In the genomic region with DNA sequence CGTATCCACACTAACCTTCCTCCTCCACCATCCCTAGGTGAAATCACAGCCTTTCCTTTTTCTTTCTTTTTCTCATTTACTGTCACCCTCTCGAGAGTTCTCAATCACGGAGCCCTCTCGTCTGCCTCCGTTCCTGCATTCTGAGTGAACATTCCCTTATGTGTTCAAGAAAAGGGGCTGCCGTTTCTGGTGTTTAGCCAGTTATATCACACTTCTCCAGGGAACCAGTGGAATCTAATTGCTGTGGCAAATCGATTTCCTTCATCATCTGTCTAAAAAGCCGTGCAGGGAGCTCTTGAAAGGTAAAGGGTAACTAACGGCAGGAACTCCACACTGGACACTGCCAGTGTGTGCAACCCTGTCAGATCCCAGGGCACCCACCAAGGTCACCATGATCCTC, we compare ENCODE assay signal across 24 mouse cellular contexts. TPM values are rescaled to one million over a fixed set of nuclear protein-coding genes. Genes with fewer than 3 reads are reported as not detected.
DNase-seq lines count a peak whose midpoint lies in the region; ATAC-seq and TF ChIP-seq lines count a peak whose summit lies in the region.
"Had no signal": no experiment of that assay in that cellular context is flagged by ENCODE, and none has a peak within 500 bp of the region (broad histone marks: within the 10 kb centered on the region; RNA-seq: fewer than 3 reads in every experiment).

No protein-coding gene starts in this region.

- peaks cover 8% of the 10 kb centered on the region for H3K4me1 ChIP-seq in midbrain, embryonic 12.5 days
- peaks cover 6% of the 10 kb centered on the region; the same call in 1 of the 2 replicates for H3K4me1 ChIP-seq in midbrain, embryonic 11.5 days (ENCODE audit: control insufficient read depth, insufficient read depth, low read length)
- H3K4me1 ChIP-seq in hindbrain, embryonic 14.5 days (replicated peaks; ENCODE audit: control insufficient read depth, insufficient read depth, low read length): peaks cover 12% of the 10 kb centered on the region
- no peaks in the 10 kb centered on the region for H3K4me1 ChIP-seq in midbrain, postnatal 0 days (ENCODE audit: insufficient read depth, low read length)
- H3K4me1 ChIP-seq: embryonic facial prominence, embryonic 12.5 days; heart, embryonic 15.5 days; limb, embryonic 13.5 days; liver, embryonic 15.5 days; stomach, embryonic 15.5 days had no signal

- no peaks in the 10 kb centered on the region for H3K27me3 ChIP-seq in midbrain, embryonic 12.5 days
- H3K27me3 ChIP-seq in midbrain, embryonic 11.5 days (ENCODE audit: control insufficient read depth, insufficient read depth, low read length): no peaks in the 10 kb centered on the region
- no peaks in the 10 kb centered on the region for H3K27me3 ChIP-seq in hindbrain, embryonic 14.5 days (ENCODE audit: control insufficient read depth, insufficient read depth, low read length)
- no peaks in the 10 kb centered on the region for H3K27me3 ChIP-seq in midbrain, postnatal 0 days (ENCODE audit: insufficient read depth, low read length)
- H3K27me3 ChIP-seq: embryonic facial prominence, embryonic 12.5 days; heart, embryonic 15.5 days; limb, embryonic 13.5 days; stomach, embryonic 15.5 days had no signal

- no peak overlapping the region for H3K4me2 ChIP-seq in midbrain, embryonic 12.5 days (replicated peaks)
- H3K4me2 ChIP-seq in midbrain, embryonic 11.5 days: no peak overlapping the region
- H3K4me2 ChIP-seq in hindbrain, embryonic 14.5 days (replicated peaks): peak overlapping the region; percentile 24
- H3K4me2 ChIP-seq in midbrain, postnatal 0 days (ENCODE audit: low read depth, low read length, poor library complexity, severe bottlenecking): no peak overlapping the region
- H3K4me2 ChIP-seq: embryonic facial prominence, embryonic 12.5 days; heart, embryonic 15.5 days; limb, embryonic 13.5 days; liver, embryonic 15.5 days; stomach, embryonic 15.5 days had no signal

- no peak overlapping the region for H3K4me3 ChIP-seq in midbrain, embryonic 12.5 days
- no peak overlapping the region for H3K4me3 ChIP-seq in midbrain, embryonic 11.5 days (ENCODE audit: low read depth, low read length)
- H3K4me3 ChIP-seq in hindbrain, embryonic 14.5 days (replicated peaks; ENCODE audit: low read length): no peak overlapping the region
- no peak overlapping the region for H3K4me3 ChIP-seq in midbrain, postnatal 0 days (ENCODE audit: low read depth, low read length)
- H3K4me3 ChIP-seq: embryonic facial prominence, embryonic 12.5 days; gastrocnemius, adult 2 months; heart, embryonic 15.5 days; limb, embryonic 13.5 days; liver, embryonic 15.5 days; stomach, embryonic 15.5 days had no signal

- peak; percentile 24 for DNase-seq in embryo, embryonic 11 days
- no peak for DNase-seq in embryo, embryonic 10 days (ENCODE audit: low spot score)
- DNase-seq in midbrain, embryonic 11.5 days (ENCODE audit: low spot score, missing footprints): no peak
- DNase-seq in hindbrain, embryonic 14.5 days (ENCODE audit: low spot score): peak; percentile 47
- DNase-seq in midbrain, postnatal 0 days (ENCODE audit: low spot score): peak; percentile 47
- DNase-seq in thymus, postnatal 0 days (ENCODE audit: low spot score): no peak
- DNase-seq: adrenal gland, postnatal 14 days; cerebellum, adult 11-12 months; cerebellum, postnatal 14 days; gastrocnemius, adult 2 months; heart, adult 18-20 months; kidney, adult 11 months; right cerebral cortex, postnatal 14 days; thymus, postnatal 14 days had no signal

- peak overlapping the region; percentile 25; the same call in 1 of the 2 replicates for H3K27ac ChIP-seq in midbrain, embryonic 12.5 days (replicated peaks)
- no peak overlapping the region for H3K27ac ChIP-seq in midbrain, embryonic 11.5 days (ENCODE audit: low read depth, low read length)
- H3K27ac ChIP-seq in hindbrain, embryonic 14.5 days: 0 out of 2 replicates have a peak overlapping the region, but pooled peaks have one; percentile 53
- no peak overlapping the region for H3K27ac ChIP-seq in midbrain, postnatal 0 days (ENCODE audit: low read depth, low read length)
- H3K27ac ChIP-seq: embryonic facial prominence, embryonic 12.5 days; gastrocnemius, adult 2 months; heart, embryonic 15.5 days; kidney, postnatal 0 days; limb, embryonic 13.5 days; liver, embryonic 15.5 days; macrophage; stomach, embryonic 15.5 days had no signal

- H3K9ac ChIP-seq in midbrain, embryonic 12.5 days (replicated peaks): no peak overlapping the region
- H3K9ac ChIP-seq in midbrain, embryonic 11.5 days (ENCODE audit: low read length): no peak overlapping the region
- H3K9ac ChIP-seq in hindbrain, embryonic 14.5 days: 0 out of 2 replicates have a peak overlapping the region, but pooled peaks have one; percentile 4
- H3K9ac ChIP-seq in midbrain, postnatal 0 days (replicated peaks; ENCODE audit: low read length, poor library complexity, severe bottlenecking): no peak overlapping the region
- H3K9ac ChIP-seq: embryonic facial prominence, embryonic 12.5 days; heart, embryonic 15.5 days; limb, embryonic 13.5 days; liver, embryonic 15.5 days; stomach, embryonic 15.5 days had no signal

- no peaks in the 10 kb centered on the region for H3K9me3 ChIP-seq in midbrain, embryonic 12.5 days
- no peaks in the 10 kb centered on the region for H3K9me3 ChIP-seq in midbrain, embryonic 11.5 days (ENCODE audit: control insufficient read depth, low read length)
- H3K9me3 ChIP-seq in hindbrain, embryonic 14.5 days (ENCODE audit: control insufficient read depth, low read length): no peaks in the 10 kb centered on the region
- no peaks in the 10 kb centered on the region for H3K9me3 ChIP-seq in midbrain, postnatal 0 days (ENCODE audit: low read length)
- H3K9me3 ChIP-seq: embryonic facial prominence, embryonic 12.5 days; heart, embryonic 15.5 days; limb, embryonic 13.5 days; liver, embryonic 15.5 days; stomach, embryonic 15.5 days had no signal

- no peak for ATAC-seq in midbrain, embryonic 12.5 days (ENCODE audit: low FRiP score, low read depth)
- no peak for ATAC-seq in midbrain, embryonic 11.5 days (ENCODE audit: low FRiP score)
- no peak for ATAC-seq in hindbrain, embryonic 14.5 days (ENCODE audit: low FRiP score)
- no peak for ATAC-seq in midbrain, postnatal 0 days (ENCODE audit: low FRiP score)
- ATAC-seq in inflammation-experienced regulatory T-cells, adult 6 months: no peak
- ATAC-seq: CD4-positive, CD25-positive, alpha-beta regulatory T cell, adult 4 months had no signal

- TF ChIP-seq CTCF in midbrain, postnatal 0 days (IDR thresholded peaks at IDR 0.05): no peak

- no peaks in the 10 kb centered on the region for H3K36me3 ChIP-seq in midbrain, embryonic 12.5 days
- H3K36me3 ChIP-seq in midbrain, embryonic 11.5 days (ENCODE audit: control insufficient read depth, insufficient read depth, low read length): no peaks in the 10 kb centered on the region
- no peaks in the 10 kb centered on the region for H3K36me3 ChIP-seq in hindbrain, embryonic 14.5 days (replicated peaks; ENCODE audit: control insufficient read depth, insufficient read depth)
- H3K36me3 ChIP-seq in midbrain, postnatal 0 days (ENCODE audit: insufficient read depth, low read length): no peaks in the 10 kb centered on the region
- H3K36me3 ChIP-seq: embryonic facial prominence, embryonic 12.5 days; heart, embryonic 15.5 days; limb, embryonic 13.5 days; liver, embryonic 15.5 days; stomach, embryonic 15.5 days had no signal

- WGBS in midbrain, embryonic 12.5 days: 58% methylated on average over 9 of the region's 9 CpGs
- 71% methylated on average over 9 of the region's 9 CpGs for WGBS in midbrain, embryonic 11.5 days
- 31% methylated on average over 9 of the region's 9 CpGs for WGBS in hindbrain, embryonic 14.5 days
- whole genome bisulfite sequencing in midbrain, postnatal 0 days: 30% methylated on average over 9 of the region's 9 CpGs

RNA-seq across cellular contexts. Expression of gene BC017158, which starts 33.0 kb away (rescaled TPM):
- polyA plus RNA-seq in midbrain, embryonic 12.5 days (2016; fragmentation: Nextera tagmentation; extraction: Ambion mirVana): 22.8 and 23.1 TPM in 2 replicates
- polyA plus RNA-seq in midbrain, embryonic 11.5 days (2014; fragmentation: Nextera tagmentation; extraction: Ambion mirVana): 19.1 and 21.0 TPM in 2 replicates
- 23.6 and 23.9 TPM in 2 replicates for polyA plus RNA-seq in hindbrain, embryonic 14.5 days (2014; fragmentation: Nextera tagmentation; extraction: Ambion mirVana)
- 27.7 and 28.0 TPM in 2 replicates for total RNA-seq in midbrain, postnatal 0 days (2014; rRNA removed)
- polyA plus RNA-seq in midbrain, postnatal 0 days (2015; fragmentation: Nextera tagmentation; extraction: Ambion mirVana): 17.9 and 18.3 TPM in 2 replicates
- polyA plus RNA-seq in thymus, postnatal 0 days (2015; fragmentation: Nextera tagmentation; extraction: Ambion mirVana): 9.0 and 10.0 TPM in 2 replicates
- 1 to 10 TPM; 5.4 to 8.6 (median 7.3) TPM for polyA plus RNA-seq in inflammation-experienced regulatory T-cells, adult 6 months (2017; shearing (Covaris generic))

Comparison
In these comparisons a context has a peak if more than half of its experiments do, and no peak if none do; other contexts are left out.
1. DNase-seq: peak in embryo, embryonic 11 days (single experiment), hindbrain, embryonic 14.5 days (single experiment) and midbrain, postnatal 0 days (single experiment); none in embryo, embryonic 10 days (single experiment), midbrain, embryonic 11.5 days (single experiment) and thymus, postnatal 0 days (single experiment).
2. H3K27ac ChIP-seq: peak in midbrain, embryonic 12.5 days (single experiment) and hindbrain, embryonic 14.5 days (single experiment); none in midbrain, embryonic 11.5 days (single experiment) and midbrain, postnatal 0 days (single experiment).